Mouse (Mus musculus): ENCODE data around the gene Ift27.

GRCm38 (mm10) chr15:78181701-78182405 is 7.9 kb upstream of the Ift27 start:
- TF ChIP-seq SRF (IDR thresholded peaks at IDR 0.05; ENCODE audit: control insufficient read depth, insufficient read length, low read depth) (no peak), MAX (IDR thresholded peaks at IDR 0.05; ENCODE audit: low read depth) (no peak), POLR2A (IDR thresholded peaks at IDR 0.05; ENCODE audit: insufficient read length, low read depth) (no peak), E2F4 (IDR thresholded peaks at IDR 0.05; ENCODE audit: insufficient read depth) (no peak), USF1 (IDR thresholded peaks at IDR 0.05; ENCODE audit: low read depth) (no peak)

Measured in myocyte (in vitro differentiated cells).